Mouse (Mus musculus): ENCODE results near the gene Tmem102.

Tmem102 gene

DNA sequence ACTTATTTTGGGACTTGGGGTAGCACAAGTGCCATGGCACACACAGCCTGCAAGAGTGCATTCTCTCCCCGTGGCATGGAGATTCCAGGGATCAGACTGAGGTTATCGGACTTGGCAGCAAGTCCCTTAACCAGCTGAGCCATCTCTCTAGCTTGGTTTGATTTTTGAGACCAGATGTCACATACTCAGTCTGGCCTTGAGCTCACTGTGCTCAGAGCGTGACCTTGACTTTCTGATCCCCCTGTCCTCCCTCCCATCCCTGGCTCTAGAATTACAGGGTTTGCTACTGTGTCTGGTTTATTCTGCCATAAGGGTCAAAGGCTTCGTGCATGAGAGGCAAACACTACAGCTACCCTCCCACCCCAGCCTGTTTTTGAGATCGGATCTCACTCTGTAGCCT lies 16.0 kb downstream of the Tmem102 start:
- no peak for DNase-seq (ENCODE audit: low spot score in 2 of 2)

DNA sequence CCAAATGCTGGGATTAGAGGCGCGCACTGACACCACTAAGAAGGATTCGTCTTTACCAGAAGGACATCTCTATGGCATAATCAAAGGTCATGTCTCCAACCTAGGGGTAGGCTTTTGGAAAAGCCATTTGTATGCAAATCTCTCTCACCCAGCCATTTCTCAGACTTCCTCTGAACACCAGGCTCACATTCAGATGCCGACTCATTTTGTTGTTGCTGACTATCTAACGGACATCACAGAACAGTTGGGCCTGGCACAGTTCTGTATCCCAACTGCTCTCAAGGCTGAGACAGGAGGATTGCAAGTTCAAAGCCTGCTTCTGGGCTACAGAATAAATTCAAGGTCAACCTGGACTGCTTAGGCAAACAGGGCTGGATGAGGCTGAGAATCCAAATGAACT lies 18.1 kb downstream of the Tmem102 start:
- DNase-seq (ENCODE audit: low spot score in 2 of 2): no peak

DNA sequence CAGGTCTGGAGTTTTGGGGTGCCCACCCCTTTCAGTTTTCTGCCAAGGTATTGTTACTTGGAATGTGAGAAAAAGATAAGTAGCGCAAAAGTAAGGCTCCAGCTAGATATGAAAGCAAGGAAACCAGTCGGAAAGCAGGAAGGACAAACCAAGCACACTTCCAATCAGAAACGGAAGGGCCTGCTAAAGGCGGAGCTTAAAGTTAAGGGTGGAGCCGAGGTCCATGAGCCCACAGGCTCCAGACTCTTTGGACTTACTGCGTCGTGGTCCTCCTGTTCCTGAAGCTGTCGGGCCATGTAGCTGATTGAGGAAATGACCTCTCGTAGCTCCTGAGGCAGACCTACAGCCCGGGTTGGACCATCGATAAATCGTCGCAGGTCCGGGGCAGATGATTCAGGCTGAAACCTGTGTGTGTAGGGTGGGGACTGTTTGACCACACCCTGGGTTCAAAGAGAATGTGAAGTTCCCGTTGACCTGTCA lies 20.6 kb downstream of the Tmem102 start:
- peak in 1 of 2 experiments; percentile 48 for DNase-seq (ENCODE audit: low spot score in 2 of 2)

DNA sequence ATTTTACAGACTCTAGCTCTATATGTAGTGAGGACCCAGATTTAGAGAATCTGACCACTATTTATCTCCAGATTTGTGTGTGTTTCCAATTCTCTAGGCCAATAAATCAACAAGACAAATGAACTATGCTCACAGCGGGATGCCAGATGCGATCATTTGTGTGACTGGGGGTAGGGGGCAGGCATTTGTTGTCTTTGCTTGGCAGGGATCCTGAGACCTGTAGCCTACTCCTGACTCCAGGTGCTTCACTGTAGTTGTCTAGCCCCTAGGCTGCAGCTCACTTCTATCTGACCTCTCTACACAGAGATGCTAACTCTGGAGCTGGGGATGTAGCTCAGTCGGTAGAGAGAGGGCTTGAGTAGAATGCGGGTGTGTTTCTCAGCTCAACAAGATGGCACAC lies 23.6 kb downstream of the Tmem102 start:
- DNase-seq (ENCODE audit: low spot score in 2 of 2): no peak

DNA sequence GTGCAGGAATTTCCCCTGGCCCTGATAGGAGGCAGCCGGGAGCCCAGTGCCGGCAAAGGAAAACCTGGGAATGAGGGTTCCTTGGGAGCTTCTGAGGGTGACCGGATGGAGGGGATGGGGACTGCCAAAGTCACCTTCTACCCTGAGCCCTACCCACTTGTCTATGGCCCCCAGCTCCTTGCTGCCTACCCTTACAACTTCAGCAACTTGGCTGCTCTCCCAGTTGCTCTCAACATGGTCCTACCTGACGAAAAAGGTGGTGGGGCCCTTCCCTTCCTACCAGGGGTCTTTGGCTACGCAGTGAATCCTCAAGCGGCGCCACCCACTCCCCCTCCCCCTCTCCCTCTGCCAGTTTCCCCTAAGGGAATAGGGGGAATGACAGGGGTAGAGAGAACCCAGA lies 26.4 kb downstream of the Tmem102 start:
- no peak for DNase-seq (ENCODE audit: low spot score in 2 of 2)

DNA sequence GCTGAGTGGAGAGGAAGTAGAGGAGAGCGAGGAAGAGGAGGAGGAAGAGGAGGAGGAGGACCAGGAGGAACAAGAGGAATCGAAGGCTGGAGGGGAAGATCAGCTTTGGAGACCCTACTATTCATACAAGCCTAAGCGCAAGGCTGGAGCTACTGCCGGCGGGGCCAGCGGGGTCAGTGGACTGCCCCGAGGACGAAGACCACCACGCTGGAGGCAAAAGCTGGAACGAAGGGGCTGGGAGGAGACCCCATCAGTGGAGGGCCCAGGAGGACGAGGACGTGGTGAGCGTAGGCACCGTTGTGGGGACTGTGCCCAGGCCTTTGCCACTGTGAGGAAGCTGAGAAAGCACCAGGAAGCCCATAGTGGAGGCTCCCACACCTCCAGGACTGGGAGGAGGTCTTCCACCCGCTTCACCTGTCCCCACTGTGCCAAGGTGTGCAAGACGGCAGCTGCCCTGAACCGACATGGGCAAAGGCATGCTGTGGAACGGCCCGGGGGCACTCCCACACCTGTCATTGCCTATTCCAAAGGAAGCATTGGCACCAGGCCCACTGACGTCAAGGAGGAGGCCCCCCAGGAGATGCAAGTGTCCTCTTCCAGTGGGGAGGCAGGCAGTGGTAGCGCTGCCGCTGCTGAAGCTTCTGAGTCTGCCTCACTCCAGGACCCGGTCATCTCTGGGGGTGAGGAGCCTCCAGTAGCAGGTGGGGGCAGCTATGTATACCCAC lies 27.0 kb downstream of the Tmem102 start:
- no peak for DNase-seq (ENCODE audit: low spot score in 2 of 2)

DNA sequence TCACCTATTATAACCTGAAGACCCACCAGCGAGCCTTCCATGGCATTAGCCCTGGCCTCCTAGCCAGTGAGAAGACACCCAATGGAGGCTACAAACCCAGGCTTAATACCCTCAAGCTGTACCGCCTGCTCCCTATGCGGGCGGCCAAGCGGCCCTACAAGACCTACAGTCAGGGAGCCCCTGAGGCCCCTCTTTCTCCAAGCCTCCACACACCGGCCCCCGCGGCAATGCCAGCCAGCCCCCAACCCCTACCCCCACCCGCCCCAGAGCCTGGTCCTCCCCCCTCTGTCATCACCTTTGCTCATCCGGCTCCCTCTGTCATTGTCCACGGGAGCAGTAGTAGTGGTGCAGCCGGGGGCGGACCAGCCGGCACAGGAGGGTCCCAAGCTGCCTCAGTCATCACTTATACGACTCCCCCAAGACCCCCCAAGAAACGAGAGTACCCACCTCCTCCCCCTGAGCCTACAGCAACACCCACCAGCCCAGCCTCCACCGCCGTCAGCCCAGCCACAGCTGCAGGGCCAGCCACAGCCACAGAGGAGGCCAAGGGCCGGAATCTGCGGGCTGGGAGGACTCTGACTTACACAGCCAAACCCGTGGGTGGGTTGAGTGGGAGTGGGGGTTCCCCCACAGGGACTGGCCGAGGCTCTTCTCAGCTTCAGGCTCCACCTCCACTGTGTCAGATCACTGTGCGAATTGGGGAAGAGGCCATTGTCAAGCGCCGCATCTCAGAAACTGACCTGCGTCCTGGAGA lies 27.7 kb downstream of the Tmem102 start:
- no peak for DNase-seq (ENCODE audit: low spot score in 2 of 2)

DNA sequence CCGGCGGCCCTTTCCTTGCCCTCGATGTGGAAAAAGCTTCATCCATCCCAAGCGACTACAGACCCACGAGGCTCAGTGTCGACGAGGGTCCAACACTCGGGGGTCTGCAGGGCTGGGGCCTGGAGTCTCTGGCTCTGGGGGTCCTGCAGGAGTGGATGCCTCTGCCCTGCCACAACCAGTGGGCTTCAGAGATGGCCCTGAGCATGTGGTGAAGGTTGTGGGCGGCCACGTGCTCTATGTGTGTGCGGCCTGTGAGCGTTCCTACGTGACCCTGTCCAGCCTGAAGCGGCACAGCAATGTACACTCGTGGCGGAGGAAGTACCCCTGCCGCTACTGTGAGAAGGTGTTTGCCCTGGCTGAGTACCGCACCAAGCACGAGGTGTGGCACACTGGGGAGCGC lies 28.9 kb downstream of the Tmem102 start:
- DNase-seq (ENCODE audit: low spot score in 2 of 2): no peak

DNA sequence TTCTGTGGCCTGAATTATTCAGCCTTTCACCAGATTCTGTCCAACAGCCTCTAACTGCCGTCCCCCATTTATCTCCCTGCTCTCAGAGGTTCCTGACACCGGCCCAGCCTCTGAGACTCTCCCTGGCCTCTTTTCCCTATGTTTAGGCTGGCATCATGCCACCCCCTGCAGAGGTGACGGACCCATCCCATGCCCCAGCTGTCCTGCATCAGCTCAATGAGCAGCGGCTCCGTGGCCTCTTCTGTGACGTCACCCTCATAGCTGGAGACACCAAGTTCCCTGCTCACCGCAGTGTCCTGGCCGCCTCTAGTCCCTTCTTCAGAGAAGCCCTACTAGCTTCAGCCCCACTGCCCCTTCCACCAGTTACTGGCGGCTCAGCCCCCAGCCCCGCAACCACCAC lies 29.7 kb downstream of the Tmem102 start:
- no peak for DNase-seq (ENCODE audit: low spot score in 2 of 2)

DNA sequence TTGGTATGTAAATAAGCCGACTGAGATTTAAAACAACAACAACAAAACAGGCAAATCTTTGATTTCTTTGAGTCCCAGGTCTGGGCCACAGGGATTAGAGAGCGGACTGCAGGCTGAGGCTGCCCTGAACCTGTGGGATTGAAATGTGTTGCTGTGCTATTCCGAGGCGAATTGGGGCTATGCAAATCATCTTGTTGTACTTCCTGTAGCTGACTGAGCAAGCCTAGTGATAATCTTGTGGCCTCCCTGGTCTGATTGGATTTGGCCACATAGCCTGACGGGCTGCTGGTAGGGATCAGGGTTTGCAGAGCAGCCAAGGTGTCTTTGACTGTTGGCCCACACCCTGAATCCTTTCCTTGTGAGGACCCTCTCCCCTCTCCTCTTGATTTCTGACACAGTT lies 30.5 kb downstream of the Tmem102 start:
- DNase-seq (ENCODE audit: low spot score in 2 of 2): no peak

DNA sequence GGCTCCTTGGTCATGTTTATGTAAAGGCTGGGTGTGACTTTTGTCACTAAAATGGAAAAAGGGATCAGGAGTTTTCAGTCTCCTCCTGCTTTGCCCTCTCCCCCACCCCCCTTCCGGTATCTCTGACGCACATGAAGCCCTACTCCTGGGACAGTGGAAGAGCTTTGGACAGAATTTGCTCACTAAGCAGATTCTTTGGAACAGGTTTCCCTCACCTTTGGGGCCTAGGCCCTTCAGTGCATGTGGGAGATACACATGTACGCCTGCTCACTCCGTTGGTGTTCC lies 37.9 kb downstream of the Tmem102 start:
- DNase-seq (ENCODE audit: low spot score in 2 of 2): no peak

DNA sequence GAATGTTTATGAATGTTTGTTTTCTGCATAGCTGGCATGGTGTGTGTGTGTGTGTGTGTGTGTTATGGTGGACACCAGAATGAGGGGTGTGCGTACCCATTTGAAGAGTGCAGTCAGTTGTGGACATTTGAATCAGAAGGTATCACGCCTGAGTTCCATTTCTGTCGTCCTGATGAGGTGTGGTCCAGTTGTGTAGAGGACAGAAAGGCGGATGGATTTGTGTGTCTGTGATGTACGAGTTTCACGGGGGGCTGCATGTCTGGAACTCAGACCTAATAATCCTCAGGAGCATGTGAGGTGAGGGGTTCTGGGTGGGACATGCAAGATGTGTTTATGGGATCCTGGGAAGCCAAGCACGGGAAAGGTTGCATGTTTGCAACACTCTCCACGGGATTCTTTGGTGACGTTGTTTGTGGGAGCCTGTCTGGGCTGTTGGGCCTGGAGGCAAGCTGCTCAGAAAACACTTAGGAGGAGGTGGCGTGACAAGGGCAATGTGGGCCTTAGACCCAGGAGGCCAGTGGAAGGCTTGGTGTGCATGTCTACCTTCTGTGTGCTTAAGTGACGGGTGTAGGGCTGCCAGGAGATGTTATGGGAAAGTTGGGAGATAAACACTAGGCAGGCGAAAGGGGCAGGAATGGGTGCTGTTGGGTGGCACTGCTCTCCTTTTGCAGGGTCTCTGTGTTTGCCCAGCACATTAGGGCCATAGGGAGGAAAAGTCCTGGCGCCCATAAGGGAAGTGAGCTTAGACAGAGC lies 38.4 kb downstream of the Tmem102 start:
- DNase-seq (ENCODE audit: low spot score in 2 of 2): no peak

DNA sequence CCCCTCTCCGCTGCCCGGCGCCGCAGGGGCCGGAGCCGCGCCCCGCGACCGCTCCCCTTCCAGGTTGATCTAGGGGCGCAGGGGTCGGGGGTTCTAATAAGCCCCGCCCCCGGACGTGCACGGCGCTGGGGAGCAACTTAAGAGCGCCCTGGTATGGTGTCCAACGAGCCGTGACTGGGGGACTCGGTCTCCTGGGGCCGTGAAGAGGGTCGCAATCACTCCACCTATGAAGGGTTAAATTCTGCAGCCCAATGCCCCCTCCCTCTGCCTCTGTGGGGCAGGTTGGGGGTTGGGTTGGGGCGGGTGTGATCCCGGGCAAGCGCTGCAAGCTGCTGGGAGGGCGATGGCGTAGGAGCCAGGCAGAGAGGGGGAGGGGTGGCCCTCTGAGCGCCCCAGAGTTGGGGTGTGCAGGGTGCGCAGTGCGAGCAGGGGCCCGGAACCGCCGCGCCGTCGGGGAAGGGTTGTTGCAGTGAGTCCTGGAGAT lies 39.3 kb downstream of the Tmem102 start:
- peak; percentile 55 to 80 for DNase-seq (ENCODE audit: low spot score in 2 of 2)

DNA sequence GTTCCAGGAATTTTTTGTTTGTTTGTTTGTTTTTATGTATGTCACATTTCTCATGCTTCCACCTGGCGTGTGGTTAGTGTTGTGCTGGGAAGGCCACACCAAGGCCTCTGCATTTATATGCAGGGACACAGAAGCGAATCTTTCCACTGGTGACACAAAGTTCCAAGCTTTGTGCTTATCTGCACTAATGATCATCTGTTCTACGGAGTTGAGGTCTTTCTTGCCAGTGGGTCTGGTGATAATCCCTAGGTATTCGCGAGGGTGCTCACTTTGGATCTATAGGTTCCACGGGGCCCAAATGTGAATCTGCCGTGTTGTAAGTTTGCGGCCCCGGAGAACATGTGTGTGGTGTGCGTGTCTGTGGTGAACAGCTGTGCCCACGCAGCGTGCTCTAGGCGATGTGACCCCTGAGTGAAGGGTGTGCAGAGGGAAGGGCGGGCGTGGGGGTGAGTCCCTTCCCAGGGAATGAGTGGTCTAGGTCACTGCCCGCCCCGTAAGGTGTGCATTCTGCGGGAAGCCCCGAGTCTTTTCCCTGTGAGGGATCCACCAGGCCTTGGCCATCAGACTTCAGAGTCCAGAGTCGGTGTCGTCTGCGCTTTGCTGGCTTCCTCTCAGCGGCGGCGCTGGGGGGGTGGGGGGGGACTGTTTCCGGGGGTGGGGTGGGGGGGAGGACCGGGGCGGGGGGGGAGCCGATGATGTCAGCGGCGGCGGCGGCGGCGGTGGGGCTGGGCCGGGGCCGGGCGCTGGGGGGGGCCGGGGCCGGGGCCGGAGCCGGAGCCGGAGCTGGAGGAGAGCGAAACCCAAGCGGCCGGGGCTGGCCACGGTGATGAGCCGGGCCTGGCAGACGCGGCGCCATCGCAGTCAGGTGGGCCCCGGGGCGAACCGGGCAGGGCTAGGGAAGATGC lies 40.0 kb downstream of the Tmem102 start, which contains the start of gene Zbtb4:
Gene Zbtb4, plus strand, starts transcription at position 692 of the 905 bp plus-strand sequence.
- DNase-seq (ENCODE audit: low spot score in 2 of 2): peak in 1 of 2 experiments; percentile 52

DNA sequence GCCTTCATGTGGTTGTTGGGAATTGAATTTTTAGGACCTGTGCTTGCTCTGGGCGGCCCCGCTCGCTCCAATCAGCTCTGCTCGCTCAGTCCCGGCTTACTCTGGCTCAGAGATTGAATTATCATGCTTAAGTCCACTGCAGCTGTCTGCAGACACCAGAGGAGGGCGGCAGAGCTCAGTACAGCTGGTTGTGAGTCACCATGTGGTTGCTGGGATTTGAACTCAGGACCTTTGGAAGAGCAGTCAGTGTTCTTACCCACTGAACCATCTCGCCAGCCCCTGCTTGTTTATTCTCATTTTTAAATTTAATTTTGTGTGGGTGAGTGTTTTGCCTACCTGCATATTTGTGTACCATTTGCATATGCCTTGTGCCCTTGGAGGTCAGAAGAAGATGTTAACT lies 41.9 kb downstream of the Tmem102 start:
- DNase-seq (ENCODE audit: low spot score in 2 of 2): peak in 1 of 2 experiments; percentile 41

DNA sequence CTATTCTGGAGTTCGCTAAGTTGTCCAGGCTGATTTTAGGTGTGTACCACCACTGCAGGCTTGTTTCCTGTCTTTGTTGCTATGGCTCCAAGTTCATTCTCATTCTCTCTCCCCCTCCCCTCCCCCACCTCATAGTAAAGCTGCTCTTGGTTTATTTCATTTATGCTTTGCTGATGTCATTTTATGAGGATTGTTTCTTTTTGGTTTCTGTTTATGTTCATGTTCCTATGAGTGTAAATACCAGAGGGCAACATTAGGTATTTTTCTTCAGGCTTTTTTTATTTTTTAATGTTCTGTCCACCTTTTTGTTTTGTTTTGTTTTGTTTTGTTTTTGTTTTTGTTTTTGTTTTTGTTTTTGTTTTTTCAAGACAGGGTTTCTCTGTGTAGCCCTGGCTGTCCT lies 43.6 kb downstream of the Tmem102 start, which contains the start of gene Slc35g3:
Gene Slc35g3, minus strand, starts transcription at position 101 of the 400 bp plus-strand sequence.
- no peak for DNase-seq (ENCODE audit: low spot score in 2 of 2)

DNA sequence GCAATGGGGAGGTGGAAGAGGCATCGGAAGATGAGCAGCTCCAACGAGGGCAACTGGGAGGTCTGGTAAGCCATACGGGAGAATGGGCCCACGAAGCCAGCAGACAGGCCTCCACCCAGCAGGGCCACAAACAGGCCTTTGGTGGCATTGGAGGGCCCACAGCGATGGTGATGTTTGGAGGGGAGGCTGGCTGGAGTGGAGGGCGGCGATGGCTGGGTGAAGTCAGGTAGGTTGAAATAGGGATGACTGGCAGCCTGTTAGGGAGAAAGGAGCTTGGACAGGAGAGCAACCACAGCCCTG lies 44.6 kb downstream of the Tmem102 start:
- DNase-seq (ENCODE audit: low spot score in 2 of 2): no peak

DNA sequence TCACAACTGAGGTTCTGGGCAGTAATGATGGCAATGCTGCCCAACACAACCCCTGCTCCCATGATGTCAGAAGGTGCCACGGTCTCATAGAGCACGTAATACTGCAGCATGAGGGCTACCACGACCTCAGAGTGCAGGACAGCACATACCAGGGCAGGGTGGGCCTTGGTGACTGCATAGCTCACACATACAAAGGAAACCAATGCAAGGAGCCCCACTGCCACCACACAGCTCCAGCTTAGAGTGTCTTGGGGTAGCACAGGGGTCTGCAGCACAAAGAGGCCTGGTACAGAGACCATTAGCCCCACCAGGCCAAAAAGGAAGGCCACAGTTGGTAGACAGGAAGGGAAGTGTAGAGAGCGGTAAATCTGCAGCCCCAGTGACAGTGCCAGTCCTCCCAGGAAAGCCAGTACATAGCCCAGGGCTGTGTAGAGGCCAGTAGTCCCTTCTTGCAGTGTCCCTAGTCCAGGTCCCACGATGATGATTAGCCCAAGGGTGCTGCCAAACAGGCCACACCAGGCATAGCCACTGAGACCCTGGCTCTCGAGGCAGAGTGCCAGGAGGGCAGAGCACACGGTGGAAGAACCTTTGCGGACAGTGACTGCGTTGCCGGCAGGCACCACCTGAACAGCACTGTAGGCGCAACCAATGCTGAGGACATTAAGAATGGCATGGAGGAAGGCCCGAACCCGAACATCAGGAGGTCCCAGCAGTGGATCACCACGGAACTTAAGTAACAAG lies 45.1 kb downstream of the Tmem102 start:
- no peak for DNase-seq (ENCODE audit: low spot score in 2 of 2)

DNA sequence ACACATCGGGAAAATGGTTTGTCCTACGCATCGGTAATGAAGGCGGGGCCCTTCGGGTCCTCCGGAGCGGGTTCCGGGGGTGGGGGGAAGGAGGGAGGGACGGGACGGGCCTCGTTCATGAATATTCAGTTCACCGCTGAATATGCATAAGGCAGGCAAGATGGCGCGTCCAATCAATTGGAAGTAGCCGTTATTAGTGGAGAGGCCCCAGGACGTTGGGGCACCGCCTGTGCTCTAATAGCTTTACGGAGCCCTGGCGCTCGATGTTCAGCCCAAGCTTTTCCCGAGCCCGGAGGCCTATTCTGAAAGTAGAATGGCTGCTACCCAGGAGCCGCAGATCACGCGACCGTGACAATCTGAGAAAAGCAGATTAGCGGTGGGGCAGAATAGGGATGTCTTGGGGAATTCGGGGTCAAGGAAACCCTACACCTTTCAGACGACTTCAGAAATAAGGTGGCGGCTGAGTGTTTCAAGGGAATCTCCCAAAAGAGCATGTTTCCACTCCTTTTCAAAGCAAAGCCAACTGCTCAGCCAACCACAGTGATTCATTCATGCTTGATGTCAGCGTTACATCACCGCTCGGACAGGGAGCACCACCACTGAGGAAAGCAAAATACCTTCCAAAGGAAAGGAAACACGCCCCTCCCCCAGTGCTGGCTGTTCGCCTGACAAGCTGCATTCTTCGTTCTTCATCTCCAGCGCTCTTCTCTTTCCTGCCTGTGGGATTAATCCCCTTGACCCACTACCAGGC lies 46.3 kb downstream of the Tmem102 start:
- peak; percentile 85 to 87 for DNase-seq (ENCODE audit: low spot score in 2 of 2)

DNA sequence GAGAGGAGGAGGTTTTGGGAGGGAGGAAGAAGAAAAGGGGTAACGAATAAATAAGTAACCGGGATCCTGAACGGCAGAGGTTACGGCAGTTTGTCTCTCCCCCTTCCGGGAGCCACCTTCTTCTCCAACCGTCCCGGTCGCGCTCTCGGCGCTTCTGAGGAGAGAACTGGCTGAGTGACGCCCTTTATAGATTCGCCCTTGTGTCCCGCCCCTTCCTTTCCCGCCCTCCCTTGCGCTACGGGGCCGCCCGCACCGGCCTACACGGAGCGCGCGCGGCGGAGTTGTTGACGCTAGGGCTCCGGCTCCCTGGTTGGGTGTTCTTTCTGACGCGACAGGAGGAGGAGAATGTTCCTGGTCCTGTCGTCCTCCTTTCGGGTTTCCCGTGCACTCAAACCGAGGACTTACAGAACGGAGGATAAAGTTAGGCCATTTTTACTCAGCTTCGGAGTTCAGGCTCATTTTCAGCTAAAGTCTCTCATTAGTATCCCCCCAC lies 46.9 kb downstream of the Tmem102 start, which contains the start of gene Polr2a:
Gene Polr2a, minus strand, starts transcription at position 160 of the 493 bp plus-strand sequence.
- DNase-seq (ENCODE audit: low spot score in 2 of 2): peak; percentile 97 to 98

All from spleen, postnatal 10 days (tissue).